20 mouse cellular contexts compared by ENCODE assay signal in genomic region chr13:5735027-5735624, GRCm38 (mm10).
"Had no signal": no experiment of that assay in that cellular context is flagged by ENCODE, and none has a peak within 500 bp of the region (broad histone marks: within the 10 kb centered on the region; RNA-seq: fewer than 3 reads in every experiment).

No protein-coding gene starts in this region.

- H3K36me3 ChIP-seq: liver, embryonic 13.5 days; midbrain, embryonic 12.5 days; neural tube, embryonic 13.5 days; stomach, embryonic 15.5 days had no signal

- DNase-seq: kidney, adult 18-20 months; kidney, adult 9 months; kidney, postnatal 14 days; kidney, postnatal 4 days; layer of hippocampus, adult 9-11 months; liver, embryonic 13.5 days; lung, postnatal 10 days; retina, postnatal 1 day; right cerebral cortex, postnatal 25 days; spleen, adult 18-20 months; thymus, postnatal 25 days had no signal

- H3K9ac ChIP-seq: liver, embryonic 13.5 days; midbrain, embryonic 12.5 days; neural tube, embryonic 13.5 days; stomach, embryonic 15.5 days had no signal

- H3K4me2 ChIP-seq: liver, embryonic 13.5 days; midbrain, embryonic 12.5 days; neural tube, embryonic 13.5 days; stomach, embryonic 15.5 days had no signal

- H3K4me1 ChIP-seq: liver, embryonic 13.5 days; midbrain, embryonic 12.5 days; neural tube, embryonic 13.5 days; stomach, embryonic 15.5 days had no signal

- H3K27ac ChIP-seq: layer of hippocampus, adult 2 months; left cerebral cortex, adult 2 months; liver, embryonic 13.5 days; midbrain, embryonic 12.5 days; neural tube, embryonic 13.5 days; stomach, embryonic 15.5 days had no signal

- ATAC-seq: inflammation-experienced regulatory T-cells, adult 6 months; intestine, embryonic 16.5 days; midbrain, embryonic 16.5 days had no signal

- H3K27me3 ChIP-seq: liver, embryonic 13.5 days; midbrain, embryonic 12.5 days; neural tube, embryonic 13.5 days; stomach, embryonic 15.5 days had no signal

- H3K9me3 ChIP-seq: liver, embryonic 13.5 days; midbrain, embryonic 12.5 days; neural tube, embryonic 13.5 days; stomach, embryonic 15.5 days had no signal

- H3K4me3 ChIP-seq: layer of hippocampus, adult 2 months; left cerebral cortex, adult 2 months; liver, embryonic 13.5 days; midbrain, embryonic 12.5 days; myocyte; neural tube, embryonic 13.5 days; stomach, embryonic 15.5 days had no signal
